Mouse (Mus musculus) regulatory T cell (primary cell): ENCODE data around the gene Gfra1.

Source experiments
- in situ Hi-C: fragments of 300-600 bp; cut with MboI, MseI; formaldehyde crosslinking; loops from one replicate; pipeline ENCODE4 v1.15.1; 2025; ENCODE audit warnings: high pct_unique_total_duplicates

Gfra1 gene

DNA sequence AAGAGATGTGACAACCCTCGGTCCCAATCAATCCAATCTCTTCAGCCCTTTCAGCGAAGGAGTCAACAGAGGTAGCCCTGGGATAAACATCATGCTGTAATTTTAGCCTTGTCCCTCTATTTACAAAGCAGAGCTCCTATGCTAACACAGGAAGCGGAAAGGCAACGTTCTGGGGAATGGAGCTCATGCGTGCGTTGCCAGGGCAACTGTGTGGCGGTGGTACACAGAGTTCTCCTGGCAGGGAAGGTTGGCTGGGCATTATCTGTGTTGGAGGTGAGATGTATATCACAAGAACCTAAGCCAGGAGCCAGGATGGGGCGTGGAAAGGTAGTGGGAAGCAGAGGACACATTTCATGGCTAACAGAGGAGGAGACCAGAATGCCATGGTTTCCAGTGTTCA is 194.8 kb downstream of the Gfra1 start:
- in situ Hi-C loops = loop anchor here (10.0 kb wide), 1 partner anchor 186 kb away; no protein-coding TSS in a partner anchor

DNA sequence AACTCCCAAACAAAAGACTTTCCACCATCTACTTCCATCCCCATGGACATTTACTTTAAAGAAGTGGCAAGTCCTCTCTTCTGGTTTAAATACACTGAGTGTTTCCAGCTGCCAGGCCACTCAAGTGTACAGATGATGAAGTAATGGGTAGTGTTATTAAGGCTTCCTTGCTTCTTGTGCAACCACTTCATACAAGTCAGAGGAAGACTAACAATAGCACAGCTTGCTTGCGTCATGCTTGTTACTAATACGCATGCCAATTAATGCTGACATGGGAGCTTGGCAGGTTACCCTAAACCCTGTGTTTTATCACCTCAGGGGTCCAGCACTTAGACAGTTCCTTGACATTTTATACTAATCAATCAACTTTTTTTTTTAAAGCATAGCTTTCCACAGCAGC is 196.5 kb downstream of the Gfra1 start:
- in situ Hi-C loops = no loop called here

DNA sequence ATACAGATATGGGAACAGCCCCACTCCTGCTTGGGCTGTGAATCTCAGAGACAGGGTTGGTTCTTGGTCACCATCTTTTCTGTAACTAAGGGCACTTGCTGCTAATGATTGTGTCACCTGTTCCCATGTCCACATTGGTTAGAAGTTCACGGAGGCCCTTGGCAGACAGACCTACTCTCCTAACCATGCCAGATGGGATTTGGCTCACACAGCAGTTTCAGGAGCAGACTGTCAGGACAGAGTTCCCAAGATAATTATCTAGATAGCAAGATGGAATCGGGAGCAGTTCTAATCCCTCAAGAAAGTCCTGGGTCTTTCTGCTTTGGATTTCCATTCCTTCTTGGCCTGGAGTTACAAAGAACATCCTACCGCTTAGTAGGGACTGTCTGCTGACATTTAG is 199.2 kb downstream of the Gfra1 start:
- in situ Hi-C loops = no loop called here

DNA sequence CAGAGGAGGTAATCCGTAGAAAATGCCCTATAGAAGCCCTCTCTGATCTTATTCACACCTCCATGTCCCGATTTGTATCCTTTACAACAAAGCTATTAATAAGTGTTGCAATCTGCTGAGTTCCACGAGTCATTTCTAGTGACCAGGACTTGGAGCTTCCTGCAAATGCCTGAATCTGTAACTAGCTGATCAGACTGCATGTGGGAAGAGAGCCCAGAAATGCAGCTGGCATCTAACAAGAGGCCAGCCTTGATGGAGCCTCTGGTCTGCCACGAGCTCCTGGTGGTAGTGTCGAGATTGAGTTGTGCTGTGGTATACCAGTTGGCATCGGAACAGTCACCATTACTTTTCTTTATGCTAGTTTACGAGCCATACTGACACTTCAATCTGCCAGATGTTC is 200.3 kb downstream of the Gfra1 start:
- in situ Hi-C loops = no loop called here

DNA sequence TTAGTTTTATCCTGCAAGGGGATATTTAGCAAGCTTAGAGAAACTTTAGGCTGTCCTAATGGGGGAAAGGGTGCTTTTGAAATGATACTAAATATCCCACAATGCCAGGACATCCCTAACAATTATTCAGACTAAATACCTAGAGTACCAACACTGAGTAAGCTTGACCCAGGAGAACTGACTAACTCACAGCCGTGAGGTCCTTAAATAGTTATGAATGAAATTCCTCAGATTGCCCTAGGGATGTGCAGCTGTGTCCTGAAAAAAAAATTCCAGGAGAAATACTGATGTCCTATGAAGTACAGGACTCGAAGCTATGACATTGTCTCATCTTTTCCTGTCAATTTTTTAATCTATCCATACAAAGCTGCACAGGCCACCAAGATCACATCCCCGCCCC is 201.5 kb downstream of the Gfra1 start:
- in situ Hi-C loops = no loop called here

DNA sequence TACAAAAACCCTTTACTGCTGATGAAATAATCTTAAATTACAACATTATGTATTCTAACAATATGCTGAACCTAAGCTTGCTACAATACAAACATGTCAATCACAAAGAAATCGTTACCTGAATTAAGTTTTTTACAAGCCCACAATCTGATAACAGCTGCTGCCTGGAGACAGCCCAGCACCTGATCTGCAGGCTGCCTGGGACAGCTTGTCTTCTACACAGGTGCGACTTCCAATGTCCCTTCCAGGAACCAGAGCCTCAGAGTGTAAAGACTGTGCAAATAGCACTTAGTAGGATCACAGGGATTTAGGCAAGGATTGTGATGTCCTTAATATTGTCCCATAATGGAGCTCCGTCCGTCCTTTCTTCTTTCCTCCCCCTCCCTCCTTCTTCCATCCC is 204.0 kb downstream of the Gfra1 start:
- in situ Hi-C loops = no loop called here

DNA sequence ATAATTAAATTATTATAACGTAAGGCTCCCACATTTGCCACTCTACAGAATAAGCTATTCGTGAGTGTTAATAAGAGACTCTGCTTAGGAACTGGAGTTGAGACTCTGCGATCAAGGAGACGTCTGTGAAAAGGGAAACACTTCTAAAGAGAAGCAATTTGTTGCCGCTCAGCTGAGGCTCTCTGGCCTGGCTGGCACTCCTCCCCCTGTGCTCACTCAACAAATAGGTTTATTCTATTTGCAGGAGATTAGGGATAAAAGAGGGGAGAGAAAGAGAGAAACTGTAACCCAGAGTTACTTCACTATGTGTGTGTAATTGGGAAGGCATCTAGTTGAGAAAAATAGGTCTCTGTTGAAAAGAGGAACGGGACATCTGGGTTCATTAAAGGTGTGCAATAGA is 204.6 kb downstream of the Gfra1 start:
- in situ Hi-C loops = no loop called here

DNA sequence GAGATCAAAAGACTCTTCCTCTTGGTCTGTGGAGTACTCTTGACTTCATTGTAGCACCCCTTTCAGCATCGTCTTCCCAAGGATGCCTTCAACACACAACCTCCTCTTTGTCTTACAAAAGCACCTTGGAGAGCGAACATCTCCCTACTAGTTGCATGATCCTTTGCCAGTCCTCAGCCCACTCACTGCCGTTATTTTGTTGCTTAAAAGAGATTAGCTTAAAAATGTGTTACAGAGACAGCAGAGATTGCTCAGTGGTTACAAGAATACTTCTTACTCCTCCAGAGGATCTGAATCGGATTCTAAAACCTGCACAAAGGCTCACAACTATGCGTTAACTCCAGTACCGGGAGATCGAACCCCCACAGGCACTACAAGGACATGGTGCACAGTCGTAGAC is 205.5 kb downstream of the Gfra1 start:
- in situ Hi-C loops = no loop called here

DNA sequence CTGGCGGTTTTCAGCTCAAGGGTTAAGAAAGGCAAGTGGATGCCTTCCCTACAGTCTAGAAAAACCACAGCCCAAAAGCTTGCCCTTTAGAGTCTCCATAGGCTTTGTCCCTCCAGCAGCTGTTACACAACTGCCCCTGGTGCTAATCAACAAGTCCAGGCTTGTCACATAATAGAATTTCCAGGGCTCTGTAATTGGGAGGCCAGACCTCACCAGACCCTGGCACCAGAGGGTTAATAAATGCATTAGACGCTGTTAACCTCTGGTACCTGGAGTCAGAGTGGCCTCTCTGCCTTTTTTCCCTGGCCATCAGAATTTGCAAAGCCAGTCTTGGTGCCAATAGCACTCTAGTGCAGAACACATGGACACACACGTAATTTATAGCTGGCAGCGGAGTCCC is 211.6 kb downstream of the Gfra1 start:
- in situ Hi-C loops = no loop called here

DNA sequence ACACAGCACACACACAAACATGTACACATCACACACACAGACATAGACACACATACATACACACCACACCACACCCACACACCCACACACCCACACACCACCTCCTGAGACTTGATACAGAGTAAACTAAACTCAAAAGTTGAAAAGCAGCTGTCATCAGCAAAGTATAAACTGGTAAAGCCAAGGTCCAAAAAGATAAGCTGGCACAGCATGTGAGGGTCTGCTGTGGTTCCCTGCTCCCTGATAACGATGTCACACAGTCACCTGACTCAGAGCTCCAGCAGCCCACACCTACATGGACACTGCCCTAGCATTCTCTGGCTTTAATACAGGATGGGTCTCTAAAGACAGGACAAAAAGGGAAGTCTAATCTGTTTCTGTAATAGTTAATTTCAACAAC is 212.1 kb downstream of the Gfra1 start:
- in situ Hi-C loops = no loop called here

DNA sequence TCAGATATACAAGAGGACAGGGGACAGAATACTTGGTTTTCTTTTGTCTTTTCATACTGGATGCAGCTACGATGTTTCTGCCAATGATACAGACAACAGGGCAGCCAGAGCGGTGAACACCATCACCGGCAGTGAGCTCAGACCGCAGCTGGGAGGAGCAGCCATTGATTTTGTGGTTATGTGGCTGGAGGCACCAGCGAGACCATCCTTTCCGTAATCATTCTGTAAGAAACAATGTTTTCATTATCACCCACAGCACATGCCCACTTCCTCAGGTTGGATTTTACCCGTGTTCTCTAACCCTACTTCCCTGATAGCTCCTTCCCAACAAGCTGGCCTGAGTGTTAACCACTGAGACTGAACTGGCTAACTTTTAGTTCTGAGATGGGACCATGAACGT is 217.4 kb downstream of the Gfra1 start:
- in situ Hi-C loops = no loop called here

DNA sequence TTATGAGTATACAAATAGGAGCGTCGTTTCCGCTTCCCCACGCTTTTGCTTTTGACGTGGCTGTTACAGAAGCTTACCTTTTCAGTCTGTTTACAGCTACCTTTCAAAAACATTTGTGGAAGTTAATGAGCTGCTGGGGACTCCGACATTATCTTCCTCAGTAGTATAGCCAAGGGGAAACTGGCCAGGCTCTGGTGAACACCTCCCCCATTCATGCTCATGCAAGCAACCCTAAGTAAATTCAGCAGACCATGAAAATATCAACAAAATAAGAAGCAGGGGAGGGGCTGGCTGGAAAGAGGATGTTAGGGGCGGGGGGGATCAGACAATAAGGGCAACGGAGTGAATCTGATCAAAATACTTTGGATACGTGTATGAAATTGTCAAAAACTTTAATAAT is 228.0 kb downstream of the Gfra1 start:
- in situ Hi-C loops = no loop called here

DNA sequence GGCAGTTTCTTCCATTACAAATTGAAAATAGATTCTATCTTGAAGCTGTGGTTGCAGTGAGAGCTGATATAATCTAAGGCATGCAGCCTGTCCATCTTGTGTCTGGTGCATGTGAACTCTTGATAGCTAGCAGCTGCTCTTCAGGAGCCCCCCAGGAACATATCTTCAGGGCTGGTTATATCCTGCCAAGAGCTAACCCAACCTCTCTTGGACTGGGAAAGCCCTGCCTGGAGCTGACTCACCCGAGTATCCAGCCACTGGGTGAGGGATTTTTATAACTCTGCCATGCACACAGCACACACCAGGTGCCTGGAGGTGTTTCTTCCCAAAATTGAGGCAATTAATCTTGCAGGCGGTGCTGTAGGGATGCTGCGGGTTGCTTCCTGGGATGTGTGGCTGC is 228.8 kb downstream of the Gfra1 start:
- in situ Hi-C loops = no loop called here

DNA sequence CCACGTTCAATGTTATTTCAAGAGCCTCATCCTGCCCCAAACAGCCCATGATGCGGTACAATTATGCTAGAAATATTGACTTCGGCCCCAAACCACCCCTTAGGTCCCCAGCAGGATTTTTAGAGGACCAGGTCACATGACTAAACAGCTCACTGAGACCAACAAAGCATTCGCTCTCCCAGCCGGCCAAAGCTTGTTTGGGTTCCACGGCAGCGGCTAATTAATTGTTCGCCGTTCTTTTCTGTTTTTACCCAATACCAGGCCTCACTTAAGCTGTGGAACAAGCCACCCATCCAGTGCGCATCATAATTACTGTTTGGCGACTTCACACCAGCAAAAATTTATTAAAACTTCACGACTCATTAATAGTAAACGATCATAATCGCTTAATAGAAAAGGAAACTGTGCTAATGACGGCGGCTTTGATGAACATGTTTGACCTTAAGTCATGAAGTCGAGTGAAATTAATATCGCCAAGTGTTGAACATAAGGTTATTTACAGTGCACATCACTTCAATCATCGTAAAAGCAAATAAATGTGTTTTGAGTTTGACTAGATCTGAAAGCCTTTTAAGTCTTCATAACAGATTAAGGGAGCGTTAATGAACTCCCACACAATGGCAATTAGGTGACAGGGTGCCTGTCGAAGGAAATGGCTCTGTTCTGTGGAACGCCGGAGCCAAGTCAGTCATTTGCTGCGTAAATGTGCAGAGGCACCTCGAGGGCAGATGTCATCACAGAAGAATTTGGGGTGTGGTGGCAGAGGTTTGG is 235.5 kb downstream of the Gfra1 start:
- in situ Hi-C loops = no loop called here

DNA sequence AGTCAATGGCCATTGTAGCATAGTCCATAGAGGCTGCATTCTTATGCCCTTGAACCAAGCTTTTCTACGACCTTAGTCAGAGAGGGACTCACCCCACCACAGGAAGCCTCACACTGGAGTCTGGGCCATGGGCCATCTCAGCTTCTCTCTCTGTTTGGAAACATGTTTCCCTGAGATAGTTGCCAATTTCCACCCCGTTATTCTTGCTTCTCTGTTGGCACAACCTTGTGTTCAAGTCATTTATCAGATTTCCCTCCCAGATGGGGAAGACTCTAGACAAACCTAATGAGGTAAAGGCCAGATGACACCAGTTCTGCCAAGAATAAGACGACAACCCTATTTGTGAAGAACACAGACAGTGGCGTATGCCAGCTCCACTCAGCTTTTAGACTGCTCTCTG is 238.1 kb downstream of the Gfra1 start:
- in situ Hi-C loops = no loop called here

DNA sequence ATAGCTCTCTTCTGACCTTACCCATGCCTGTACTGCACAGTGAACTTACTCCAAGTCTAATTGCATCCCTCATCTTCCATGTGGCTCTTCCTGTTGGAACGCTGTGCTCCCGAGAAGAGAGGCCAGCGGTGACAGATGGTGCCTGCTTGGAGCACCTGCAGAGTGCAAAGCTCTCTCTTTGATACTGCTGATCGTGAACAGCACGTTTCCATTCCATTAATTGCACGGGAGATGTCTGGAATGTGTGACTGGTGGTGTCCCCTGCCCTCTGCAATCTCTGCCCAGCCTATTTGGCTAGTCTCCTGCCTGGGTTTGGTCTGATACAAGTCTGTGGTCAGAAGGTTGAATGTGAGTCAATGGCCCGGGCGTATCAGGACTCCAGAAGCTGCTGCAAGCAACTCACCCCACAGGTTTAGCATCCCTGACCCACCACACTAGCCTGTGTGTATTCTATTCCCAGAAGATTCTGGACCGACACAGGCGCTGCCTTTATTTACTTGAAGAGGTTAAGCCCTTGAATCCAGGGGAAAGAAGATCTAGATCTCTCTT is 249.1 kb downstream of the Gfra1 start:
- in situ Hi-C loops = no loop called here

DNA sequence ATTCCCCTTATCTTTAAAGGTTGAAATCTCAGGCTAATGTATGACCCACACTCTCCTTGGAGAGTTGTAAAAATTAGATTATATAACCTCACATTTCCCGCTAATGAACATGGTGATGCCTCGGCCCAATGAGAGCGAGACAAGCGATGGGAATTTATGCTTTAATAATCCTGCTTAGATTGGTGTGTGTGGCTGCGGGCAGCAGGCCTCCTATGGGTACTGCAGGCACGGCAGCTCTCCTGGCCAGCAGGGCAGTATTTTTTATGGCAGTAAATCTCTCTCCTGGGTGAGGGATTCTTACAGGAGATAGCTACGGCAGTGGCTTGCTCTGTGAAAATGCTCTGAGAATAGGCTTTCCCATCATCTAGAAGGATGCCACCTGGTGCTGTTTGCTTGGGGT is 250.2 kb downstream of the Gfra1 start:
- in situ Hi-C loops = no loop called here

DNA sequence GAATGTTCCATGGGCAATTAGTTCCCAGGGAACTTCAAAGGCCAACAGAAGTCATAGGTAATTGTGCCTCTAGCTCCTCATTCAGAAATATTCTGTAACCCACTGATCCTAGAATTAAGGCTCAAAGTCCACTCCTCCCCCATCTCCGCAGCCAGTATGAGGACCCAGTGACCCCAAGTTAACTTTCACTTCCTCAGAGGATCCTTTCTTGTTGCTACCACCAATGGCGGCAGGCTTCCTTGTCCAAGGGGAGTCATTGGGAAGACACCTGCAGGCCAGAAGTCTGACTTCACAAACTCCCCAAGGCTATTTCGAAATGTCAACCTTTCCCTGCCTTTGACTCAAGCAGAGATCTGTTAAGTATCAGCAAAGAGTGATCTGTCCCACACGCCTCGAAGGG is 253.1 kb downstream of the Gfra1 start:
- in situ Hi-C loops = no loop called here

DNA sequence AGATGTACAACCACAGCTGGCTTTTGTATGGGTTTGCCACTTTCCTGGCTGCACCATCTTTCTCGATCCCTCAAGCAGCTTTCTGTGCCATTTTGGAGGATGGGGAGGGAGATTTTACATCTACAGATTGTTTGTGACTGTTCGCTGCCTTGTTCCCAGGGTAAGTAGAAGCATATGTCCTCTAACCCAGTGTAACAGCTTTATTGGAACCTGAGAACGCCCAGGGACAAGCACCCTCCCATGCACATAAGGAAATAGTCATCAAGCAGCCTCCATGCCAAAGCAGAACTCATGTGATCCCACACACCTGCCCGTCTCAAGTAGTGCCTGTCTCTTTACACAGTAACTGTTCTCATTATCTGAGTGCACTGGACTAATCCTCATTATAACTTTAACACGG is 256.0 kb downstream of the Gfra1 start:
- in situ Hi-C loops = no loop called here

DNA sequence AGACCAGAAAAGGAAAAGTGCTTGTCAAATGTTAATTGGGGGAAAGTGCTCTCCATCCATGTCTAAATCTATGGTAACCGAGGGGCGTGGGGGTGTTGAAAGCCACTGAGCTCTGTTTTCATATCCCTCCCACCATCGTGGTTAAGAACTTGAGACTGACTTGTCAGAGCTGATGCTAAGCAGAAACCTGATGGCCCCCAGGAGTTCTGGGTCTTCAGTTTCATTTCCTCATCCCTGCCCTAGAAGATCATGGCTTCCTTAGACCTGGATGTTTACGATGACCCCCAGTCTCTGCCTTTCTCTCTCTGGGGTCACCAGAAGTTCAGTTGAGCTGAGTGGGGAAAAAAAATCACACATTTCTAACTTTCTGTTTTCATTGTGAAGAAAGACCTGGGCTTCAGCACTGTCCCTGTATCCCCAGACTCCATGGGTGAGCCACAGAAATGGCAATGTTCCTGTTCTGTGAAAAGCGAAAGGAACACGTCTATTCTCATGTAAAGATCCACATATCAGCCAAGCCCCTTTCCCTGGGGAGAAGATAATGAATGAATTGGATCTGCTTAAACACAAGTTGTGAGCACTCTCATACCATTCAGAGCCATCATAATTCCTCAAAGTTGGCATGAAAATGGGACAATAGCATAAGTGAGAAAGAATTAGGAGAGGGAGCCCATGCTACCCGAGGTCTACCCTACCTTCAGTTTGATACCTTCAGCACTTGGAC is 261.8 kb downstream of the Gfra1 start:
- in situ Hi-C loops = loop anchor here (5.0 kb wide), 1 partner anchor 73 kb away; no protein-coding TSS in a partner anchor

DNA sequence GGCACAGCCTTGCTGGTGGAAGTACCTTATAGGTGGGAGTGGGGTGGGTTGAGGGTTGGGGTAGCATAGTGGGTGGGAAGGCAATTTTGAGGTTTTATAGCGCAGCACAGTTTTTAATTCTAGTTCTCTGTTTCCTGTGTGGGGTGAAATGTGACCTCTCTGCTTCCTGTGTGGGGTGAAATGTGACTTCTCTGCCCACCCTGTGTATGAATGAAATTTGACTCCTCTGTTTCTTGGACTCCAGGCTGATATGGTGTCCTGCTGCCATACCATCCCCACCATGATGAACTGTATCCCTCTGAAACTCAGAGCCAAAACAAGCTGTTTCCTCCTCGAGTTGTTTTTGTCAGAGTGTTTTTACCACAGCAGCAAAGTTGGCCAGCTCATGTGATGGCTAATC is 264.8 kb downstream of the Gfra1 start:
- in situ Hi-C loops = loop anchor here (5.0 kb wide), 1 partner anchor 76 kb away; no protein-coding TSS in a partner anchor

DNA sequence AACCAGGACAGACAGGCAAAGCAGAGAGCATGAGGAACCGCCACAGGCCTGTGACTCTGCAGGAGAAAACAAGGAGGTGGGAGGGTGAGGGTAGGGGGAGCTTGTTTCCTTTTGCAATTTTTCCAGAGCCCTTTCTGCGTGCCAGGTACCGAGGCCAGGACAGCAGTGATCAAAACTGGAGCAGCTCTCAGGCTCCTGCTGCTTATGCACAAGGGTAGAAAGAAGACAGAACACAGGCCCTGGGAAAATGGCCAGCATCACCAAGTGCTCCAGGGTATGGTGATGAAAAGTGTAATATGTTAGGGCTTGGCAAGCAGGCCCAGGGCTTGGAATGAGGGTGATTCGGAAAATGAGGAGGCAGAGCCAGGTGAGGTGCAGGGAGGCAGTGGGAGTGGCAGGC is 269.2 kb downstream of the Gfra1 start:
- in situ Hi-C loops = no loop called here
